Mouse (Mus musculus) CH12.LX (cell line): ENCODE data around the gene Rims1. TPM values are rescaled to one million over a fixed set of nuclear protein-coding genes. Genes with fewer than 3 reads are reported as not detected.

ENCODE experiments used
- DNase-seq: peaks from one replicate; pipeline ENCODE4 v3.0.0-alpha.2; 2013; ENCODE audit errors: extremely low read depth
- H3K27ac ChIP-seq: 2 replicates; pipeline ENCODE4 v1.5.1; 2012; ENCODE audit warnings: low read depth, mild to moderate bottlenecking, control low read depth, moderate library complexity; ENCODE audit not compliant: insufficient read depth
- H3K27me3 ChIP-seq: replicated peaks from 2 replicates; pipeline ENCODE3; 2012; ENCODE audit warnings: inconsistent platforms
- H3K36me3 ChIP-seq, 2 experiments: replicated peaks in 1 of 2; 2 replicates each; pipeline versions ENCODE3 to v1.6.1; 2012; ENCODE audit warnings: inconsistent platforms in 1 of 2, low read length in 1 of 2, mild to moderate bottlenecking in 1 of 2, mixed read lengths in 1 of 2, moderate library complexity in 1 of 2; ENCODE audit not compliant: control insufficient read depth in 1 of 2, insufficient read depth in 1 of 2
- H3K4me1 ChIP-seq, 2 experiments: 2 replicates each; pipeline ENCODE4 v1.6.1; 2012; ENCODE audit warnings: inconsistent platforms in 1 of 2, moderate library complexity in 1 of 2; ENCODE audit not compliant: insufficient read depth in 2 of 2, control insufficient read depth in 1 of 2
- H3K4me2 ChIP-seq: 2 replicates; pipeline ENCODE4 v1.6.1; 2012; ENCODE audit warnings: low read depth, mild to moderate bottlenecking, control low read depth; ENCODE audit not compliant: poor library complexity, insufficient read depth, severe bottlenecking
- H3K4me3 ChIP-seq, 3 experiments: fragments of 150-350 bp in 1 of 3; sonication (generic) in 1 of 3; replicated peaks in 1 of 3; 2 replicates each; pipeline versions ENCODE3 to v1.5.1; 2011 to 2012; ENCODE audit warnings: low read depth in 2 of 3, low read length in 2 of 3, mild to moderate bottlenecking in 2 of 3, moderate library complexity in 2 of 3, control low read depth in 1 of 3, improper control_type of control experiment in 1 of 3, inconsistent platforms in 1 of 3, mixed read lengths in 1 of 3; ENCODE audit not compliant: poor library complexity in 1 of 3
- H3K79me2 ChIP-seq: replicated peaks from 2 replicates; pipeline ENCODE4 v1.6.1; 2012; ENCODE audit warnings: mild to moderate bottlenecking, moderate library complexity; ENCODE audit not compliant: control insufficient read depth, poor library complexity, insufficient read depth, severe bottlenecking; ENCODE audit errors: extremely low read depth
- H3K9ac ChIP-seq: 2 replicates; pipeline ENCODE4 v1.6.1; 2012; ENCODE audit warnings: low read depth, mild to moderate bottlenecking, control low read depth, moderate library complexity; ENCODE audit not compliant: insufficient read depth
- H3K9me3 ChIP-seq: replicated peaks from 2 replicates; pipeline ENCODE3; 2012; ENCODE audit warnings: low read length, inconsistent platforms, mixed read lengths
- BHLHE40 ChIP-seq: IDR thresholded peaks from 2 replicates; pipeline ENCODE4 v1.6.1; 2011; ENCODE audit warnings: mild to moderate bottlenecking, low read depth, low read length, improper control_type of control experiment
- CTCF ChIP-seq, 2 experiments: IDR thresholded peaks in 1 of 2; conservative IDR thresholded peaks in 1 of 2; 2 replicates each; pipeline ENCODE4 v1.5.1; 2011 to 2012; ENCODE audit warnings: low read depth in 2 of 2, low read length in 2 of 2, improper control_type of control experiment in 1 of 2, inconsistent platforms in 1 of 2, mild to moderate bottlenecking in 1 of 2, moderate library complexity in 1 of 2
- E2F4 ChIP-seq: IDR thresholded peaks from 2 replicates; pipeline ENCODE4 v1.6.1; 2011; ENCODE audit warnings: low read depth, low read length, improper control_type of control experiment; ENCODE audit not compliant: insufficient replicate concordance
- ELF1 ChIP-seq: IDR thresholded peaks from 2 replicates; pipeline ENCODE4 v1.6.1; 2014; ENCODE audit warnings: low read depth, mild to moderate bottlenecking, inconsistent platforms, low read length, improper control_type of control experiment
- EP300 ChIP-seq: IDR thresholded peaks from 2 replicates; pipeline ENCODE4 v1.6.1; 2011; ENCODE audit warnings: low read length, improper control_type of control experiment
- ETS1 ChIP-seq: conservative IDR thresholded peaks from 2 replicates; pipeline ENCODE4 v1.6.1; 2012; ENCODE audit warnings: low read depth, mild to moderate bottlenecking, inconsistent platforms, low read length, improper control_type of control experiment, moderate library complexity
- HCFC1 ChIP-seq: IDR thresholded peaks from 2 replicates; pipeline ENCODE4 v1.6.1; 2012; ENCODE audit warnings: low read depth, mild to moderate bottlenecking, inconsistent platforms, low read length, improper control_type of control experiment
- IRF4 ChIP-seq: IDR thresholded peaks from 2 replicates; pipeline ENCODE4 v1.6.1; 2014; ENCODE audit warnings: low read depth, mild to moderate bottlenecking, inconsistent platforms, low read length, improper control_type of control experiment
- JUN ChIP-seq: IDR thresholded peaks from 2 replicates; pipeline ENCODE4 v1.6.1; 2011; ENCODE audit warnings: low read depth, mild to moderate bottlenecking, low read length, improper control_type of control experiment, moderate library complexity; ENCODE audit not compliant: insufficient read depth
- KAT2A ChIP-seq: IDR thresholded peaks from 2 replicates; pipeline ENCODE4 v1.6.1; 2012; ENCODE audit warnings: low read length, improper control_type of control experiment, inconsistent platforms; ENCODE audit not compliant: insufficient replicate concordance
- MAFK ChIP-seq: IDR thresholded peaks from 2 replicates; pipeline ENCODE4 v1.6.1; 2011; ENCODE audit warnings: low read length, improper control_type of control experiment; ENCODE audit not compliant: insufficient replicate concordance
- MAZ ChIP-seq: IDR thresholded peaks from 2 replicates; pipeline ENCODE4 v1.6.1; 2012; ENCODE audit warnings: low read depth, mild to moderate bottlenecking, inconsistent platforms, low read length, improper control_type of control experiment, moderate library complexity
- MEF2A ChIP-seq: IDR thresholded peaks from 2 replicates; pipeline ENCODE4 v1.6.1; 2014; ENCODE audit warnings: low read depth, mild to moderate bottlenecking, inconsistent platforms, low read length, improper control_type of control experiment, borderline replicate concordance
- MXI1 ChIP-seq: IDR thresholded peaks from 2 replicates; pipeline ENCODE4 v1.6.1; 2011; ENCODE audit warnings: mild to moderate bottlenecking, low read depth, low read length, improper control_type of control experiment
- MYC ChIP-seq: IDR thresholded peaks from 2 replicates; pipeline ENCODE4 v1.6.1; 2011; ENCODE audit warnings: low read depth, mild to moderate bottlenecking, improper control_type of control experiment, low read length
- NELFE ChIP-seq: IDR thresholded peaks from 2 replicates; pipeline ENCODE4 v1.6.1; 2011; ENCODE audit warnings: low read depth, low read length, improper control_type of control experiment
- NRF1 ChIP-seq: IDR thresholded peaks from 2 replicates; pipeline ENCODE4 v1.6.1; 2014; ENCODE audit warnings: low read depth, mild to moderate bottlenecking, inconsistent platforms, low read length, improper control_type of control experiment, moderate library complexity
- POLR2AphosphoS2 ChIP-seq: IDR thresholded peaks from 2 replicates; pipeline ENCODE4 v1.6.1; 2011; ENCODE audit warnings: low read depth, low read length, improper control_type of control experiment
- RAD21 ChIP-seq: IDR thresholded peaks from 2 replicates; pipeline ENCODE4 v1.6.1; 2011; ENCODE audit warnings: low read depth, mild to moderate bottlenecking, low read length, improper control_type of control experiment, moderate library complexity
- RCOR1 ChIP-seq: conservative IDR thresholded peaks from 2 replicates; pipeline ENCODE4 v1.6.1; 2012; ENCODE audit warnings: low read depth, mild to moderate bottlenecking, inconsistent platforms, low read length, improper control_type of control experiment
- TBP ChIP-seq: conservative IDR thresholded peaks from 2 replicates; pipeline ENCODE4 v1.6.1; 2011; ENCODE audit warnings: low read depth, low read length, improper control_type of control experiment
- USF2 ChIP-seq: conservative IDR thresholded peaks from 2 replicates; pipeline ENCODE4 v1.6.1; 2011; ENCODE audit warnings: low read depth, low read length, improper control_type of control experiment
- ZC3H11A ChIP-seq: IDR thresholded peaks from 2 replicates; pipeline ENCODE4 v1.6.1; 2012; ENCODE audit warnings: low read depth, mild to moderate bottlenecking, inconsistent platforms, low read length, improper control_type of control experiment
- ZMIZ1 ChIP-seq: IDR thresholded peaks from 2 replicates; pipeline ENCODE4 v1.6.1; 2012; ENCODE audit warnings: low read depth, mild to moderate bottlenecking, inconsistent platforms, low read length, improper control_type of control experiment
- ZNF384 ChIP-seq: IDR thresholded peaks from 2 replicates; pipeline ENCODE4 v1.6.1; 2012; ENCODE audit warnings: low read depth, low read length, improper control_type of control experiment, inconsistent platforms
- dilution Hi-C: fragments of 300-500 bp; cut with MboI; formaldehyde crosslinking; loops from 2 replicates; pipeline ENCODE4 v1.14.3; 2020; ENCODE audit warnings: low sequenced_read_pairs; ENCODE audit not compliant: extremely low pct_unique_long_range_greater_than_20kb, extremely low pct_ligation_motif_present
- in situ Hi-C: fragments of 300-500 bp; cut with MboI; formaldehyde crosslinking; loops from 3 replicates; pipeline ENCODE4 v1.14.3; 2019; ENCODE audit warnings: low sequenced_read_pairs, low pct_ligation_motif_present, low pct_unique_long_range_greater_than_20kb, mixed read lengths
- polyA plus RNA-seq: library from polyadenylated mRNA; unstranded; fragments of >175 nt; gene quantifications from 2 replicates; pipeline ENCODE4 v1.2.1, GENCODE M21; 2012; ENCODE audit warnings: low read depth; ENCODE audit not compliant: insufficient read length
- total RNA-seq, 2 experiments: library from RNA; depleted of rRNA; stranded (reverse); fragments of 300-350 nt in 1 of 2; fragments of >200 nt in 1 of 2; gene quantifications; 2 replicates each; pipeline ENCODE4 v1.2.3; 2012 to 2014

Gene Rims1
- total RNA-seq (2012; rRNA removed) (not detected in 2 replicates), total RNA-seq (2014; rRNA removed) (not detected in 2 replicates), polyA plus RNA-seq (not detected in 2 replicates)

DNA sequence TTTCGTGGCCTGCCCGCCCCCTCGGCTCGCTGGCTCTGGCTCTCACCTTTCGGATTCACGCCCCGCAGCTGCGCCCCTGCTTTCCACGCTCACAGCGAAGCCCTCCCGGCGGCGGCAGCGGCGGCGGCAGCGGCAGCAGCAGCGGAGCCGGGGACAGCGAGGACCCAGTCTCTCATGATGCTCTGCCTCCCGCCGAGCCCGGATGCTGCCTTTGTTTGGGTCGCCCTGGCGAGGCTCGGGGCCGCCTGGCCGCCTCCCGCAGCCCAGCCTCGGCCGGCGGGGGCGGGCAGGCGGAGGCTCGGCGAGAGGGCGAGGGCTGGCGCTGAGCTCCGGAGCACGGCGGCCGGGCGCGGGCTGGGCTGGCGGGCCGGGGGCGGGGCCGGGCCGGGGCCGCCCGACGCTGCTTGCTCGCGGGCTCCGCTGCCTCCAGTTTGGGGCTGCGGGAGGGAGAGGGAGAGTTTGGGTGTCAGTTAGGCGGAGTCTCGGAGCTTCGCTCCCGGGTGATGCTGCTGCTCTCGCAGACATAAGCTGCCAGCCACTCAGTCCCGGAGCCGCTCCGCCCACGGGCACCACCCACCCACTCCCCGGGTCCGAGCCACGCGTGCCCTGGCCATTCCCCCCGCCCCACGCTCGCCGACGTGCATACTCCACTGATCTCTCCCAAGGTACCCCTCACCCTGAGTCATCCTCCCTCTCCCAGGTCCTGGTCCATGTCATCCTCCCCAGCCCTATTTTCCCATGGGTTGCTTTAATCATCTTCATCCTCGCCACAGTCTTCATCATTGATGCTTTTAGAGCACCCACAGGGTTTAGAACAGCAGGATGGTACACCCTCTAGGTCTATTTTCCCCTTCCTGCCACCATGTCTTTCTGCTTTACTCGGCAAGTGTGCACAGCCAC, at the start of gene Rims1:
TSS of gene Rims1 (minus strand) at position 269 of the 900 bp plus-strand sequence.
- Histone ChIP-seq H3K9me3 (no peaks in the 10 kb centered on the region), H3K27me3 (no peaks in the 10 kb centered on the region), H3K27ac (no peak within 1 kb of the TSS), H3K36me3 (no peaks in the 10 kb centered on the region), H3K4me1 (no peaks in the 10 kb centered on the region), H3K79me2 (no peaks in the 10 kb centered on the region), H3K9ac (no peak within 1 kb of the TSS), H3K4me3 (no peak within 1 kb of the TSS), H3K4me2 (no peak within 1 kb of the TSS)
- in situ Hi-C loops (no loop called here), dilution Hi-C loops (no loop called here)
- no peak for DNase-seq
- TF ChIP-seq NELFE = no peak
- no peak for TF ChIP-seq ETS1
- TF ChIP-seq MAFK = no peak
- no peak for TF ChIP-seq CTCF (conservative IDR thresholded peaks at IDR 0.05 in 1 of 2, IDR thresholded peaks at IDR 0.05 in 1 of 2; ENCODE audit: low read depth in 2 of 2, low read length in 2 of 2)
- TF ChIP-seq RCOR1 = no peak
- TF ChIP-seq MEF2A = no peak
- no peak for TF ChIP-seq POLR2AphosphoS2
- no peak for TF ChIP-seq ELF1
- TF ChIP-seq MYC = no peak

DNA sequence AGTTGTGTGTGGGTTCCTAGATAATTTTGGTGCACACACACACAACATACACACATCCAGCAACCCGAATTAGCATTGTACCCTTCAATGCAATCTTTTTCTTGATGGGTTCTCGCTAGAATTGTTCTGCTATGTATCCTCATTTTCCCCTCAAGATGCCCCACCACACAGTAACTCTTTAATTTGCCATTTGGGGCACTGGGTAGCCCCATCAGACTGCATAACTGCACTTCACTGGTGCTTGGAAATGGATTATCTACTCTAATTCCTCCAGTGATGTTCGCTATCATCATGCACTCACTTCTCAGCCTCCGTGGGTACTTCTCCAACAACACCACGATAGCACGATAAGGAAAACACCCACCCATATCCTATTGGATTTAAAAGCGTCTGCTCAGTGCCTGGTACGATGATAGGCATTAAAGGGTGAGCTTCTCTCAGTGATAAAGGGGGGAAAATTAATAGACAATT, 867 bp upstream of the Rims1 start:
- no peak for DNase-seq
- dilution Hi-C loops = no loop called here
- H3K36me3 ChIP-seq = no peaks in the 10 kb centered on the region
- H3K9me3 ChIP-seq = no peaks in the 10 kb centered on the region
- H3K4me3 ChIP-seq = no peak overlapping the region
- in situ Hi-C loops = no loop called here
- no peaks in the 10 kb centered on the region for H3K4me1 ChIP-seq
- H3K27me3 ChIP-seq = no peaks in the 10 kb centered on the region
- no peak overlapping the region for H3K27ac ChIP-seq
- no peak overlapping the region for H3K9ac ChIP-seq
- TF ChIP-seq BHLHE40 (no peak), USF2 (no peak), RAD21 (no peak), ZMIZ1 (no peak), MXI1 (no peak), IRF4 (no peak), EP300 (no peak), JUN (no peak), TBP (no peak), POLR2AphosphoS2 (no peak), HCFC1 (no peak), MEF2A (no peak), ZNF384 (no peak), ZC3H11A (no peak), NRF1 (no peak), KAT2A (no peak), E2F4 (no peak), MAZ (no peak)
- TF ChIP-seq, all 38 proteins: peak for 0
- Histone ChIP-seq H3K79me2 (no peaks in the 10 kb centered on the region), H3K4me2 (no peak overlapping the region)
